Mouse (Mus musculus) testis, adult 2 months (tissue): ENCODE measurements around the gene Ankrd13d. TPM values are rescaled to one million over a fixed set of nuclear protein-coding genes. Genes with fewer than 3 reads are reported as not detected.
A peak's percentile ranks its signal among the peaks of the same experiment; 100 is the strongest.

ENCODE experiments used
- H3K27ac ChIP-seq: fragments of 200-500 bp; 2 replicates; pipeline ENCODE4 v1.5.1; 2012; ENCODE audit warnings: low read depth, low read length; ENCODE audit not compliant: control insufficient read depth, insufficient read depth
- H3K27me3 ChIP-seq: fragments of 200-500 bp; 2 replicates; pipeline ENCODE4 v1.6.1; 2012; ENCODE audit warnings: mild to moderate bottlenecking, low read length, moderate library complexity; ENCODE audit not compliant: control insufficient read depth, insufficient read depth
- H3K36me3 ChIP-seq: fragments of 200-500 bp; 2 replicates; pipeline ENCODE4 v1.6.1; 2012; ENCODE audit warnings: mild to moderate bottlenecking, low read length; ENCODE audit not compliant: control insufficient read depth, insufficient read depth
- H3K4me1 ChIP-seq: fragments of 200-500 bp; 2 replicates; pipeline ENCODE4 v1.6.1; 2012; ENCODE audit warnings: low read length; ENCODE audit not compliant: control insufficient read depth, insufficient read depth
- H3K4me3 ChIP-seq: fragments of 200-500 bp; 2 replicates; pipeline ENCODE4 v1.5.1; 2012; ENCODE audit warnings: low read depth, mild to moderate bottlenecking, low read length, moderate library complexity, mixed read lengths; ENCODE audit not compliant: control insufficient read depth
- CTCF ChIP-seq: fragments of 200-500 bp; IDR thresholded peaks from 2 replicates; pipeline ENCODE4 v1.5.1; 2012; ENCODE audit warnings: low read depth, mild to moderate bottlenecking, inconsistent platforms, low read length, moderate library complexity; ENCODE audit not compliant: control insufficient read depth, insufficient read depth, insufficient replicate concordance
- POLR2A ChIP-seq: fragments of 200-500 bp; IDR thresholded peaks from 2 replicates; pipeline ENCODE4 v1.6.1; 2012; ENCODE audit warnings: low read depth, mild to moderate bottlenecking, inconsistent platforms, low read length, moderate library complexity; ENCODE audit not compliant: control insufficient read depth
- polyA plus RNA-seq: library from polyadenylated mRNA; depleted of rRNA; stranded (reverse); fragments of >200 nt; gene quantifications from 2 replicates; pipeline ENCODE4 v1.2.3, GENCODE M21; 2012

Ankrd13d gene
- polyA plus RNA-seq, 1 experiment: 6.1 TPM

GRCm38 (mm10) chr19:4270972-4271371 lies 12.0 kb downstream of the Ankrd13d start:
- Histone ChIP-seq H3K27me3 (no peaks in the 10 kb centered on the region), H3K4me1 (peaks cover 17% of the 10 kb centered on the region), H3K27ac (no peak overlapping the region), H3K4me3 (no peak overlapping the region), H3K36me3 (no peaks in the 10 kb centered on the region; the same call in 1 of the 2 replicates)
- TF ChIP-seq CTCF: no peak
- TF ChIP-seq POLR2A: no peak

- no peak for TF ChIP-seq POLR2A
- TF ChIP-seq CTCF: no peak
- Histone ChIP-seq H3K36me3 (no peaks in the 10 kb centered on the region; the same call in 1 of the 2 replicates), H3K27me3 (no peaks in the 10 kb centered on the region), H3K27ac (no peak overlapping the region), H3K4me1 (peaks cover 17% of the 10 kb centered on the region), H3K4me3 (no peak overlapping the region)
Observed at GRCm38 (mm10) chr19:4270187-4270586, 12.8 kb downstream of the Ankrd13d start.

GRCm38 (mm10) chr19:4268566-4269361 lies 14.2 kb downstream of the Ankrd13d start, which contains the start of gene Ssh3:
Ssh3 (minus strand) TSS chr19:4269180.
- Histone ChIP-seq H3K4me3 (peak within 1 kb of the TSS; percentile 77), H3K36me3 (no peaks in the 10 kb centered on the region; the same call in 1 of the 2 replicates), H3K27ac (no peak within 1 kb of the TSS), H3K27me3 (no peaks in the 10 kb centered on the region), H3K4me1 (peaks cover 17% of the 10 kb centered on the region)
- TF ChIP-seq POLR2A (no peak), CTCF (no peak)

- peaks cover 17% of the 10 kb centered on the region for H3K4me1 ChIP-seq
Observed at GRCm38 (mm10) chr19:4265956-4266355, 17.0 kb downstream of the Ankrd13d start.

GRCm38 (mm10) chr19:4264171-4264780 lies 18.7 kb downstream of the Ankrd13d start:
- Histone ChIP-seq H3K36me3 (no peaks in the 10 kb centered on the region; the same call in 1 of the 2 replicates), H3K4me1 (peaks cover 14% of the 10 kb centered on the region), H3K27ac (no peak overlapping the region), H3K4me3 (no peak overlapping the region), H3K27me3 (no peaks in the 10 kb centered on the region)
- TF ChIP-seq POLR2A (no peak), CTCF (no peak)

More at GRCm38 (mm10) chr19:4265956-4266355, 17.0 kb downstream of the Ankrd13d start:
- TF ChIP-seq CTCF: no peak
- TF ChIP-seq POLR2A: no peak
- Histone ChIP-seq H3K4me3 (no peak overlapping the region), H3K27ac (no peak overlapping the region), H3K27me3 (no peaks in the 10 kb centered on the region), H3K36me3 (no peaks in the 10 kb centered on the region; the same call in 1 of the 2 replicates)

- H3K4me3 ChIP-seq: no peak overlapping the region
Observed at GRCm38 (mm10) chr19:4263702-4264101, 19.2 kb downstream of the Ankrd13d start.

GRCm38 (mm10) chr19:4262756-4263155 lies 20.2 kb downstream of the Ankrd13d start:
- Histone ChIP-seq H3K27ac (no peak overlapping the region), H3K4me3 (no peak overlapping the region), H3K36me3 (no peaks in the 10 kb centered on the region; the same call in 1 of the 2 replicates), H3K4me1 (no peaks in the 10 kb centered on the region), H3K27me3 (no peaks in the 10 kb centered on the region)
- no peak for TF ChIP-seq CTCF
- no peak for TF ChIP-seq POLR2A

More at GRCm38 (mm10) chr19:4263702-4264101, 19.2 kb downstream of the Ankrd13d start:
- no peaks in the 10 kb centered on the region for H3K27me3 ChIP-seq
- no peaks in the 10 kb centered on the region; the same call in 1 of the 2 replicates for H3K36me3 ChIP-seq
- no peak overlapping the region for H3K27ac ChIP-seq
- peaks cover 8% of the 10 kb centered on the region for H3K4me1 ChIP-seq
- TF ChIP-seq POLR2A: no peak
- TF ChIP-seq CTCF: no peak
